Mouse (Mus musculus): ENCODE results near the gene Eif3d. TPM values are rescaled to one million over a fixed set of nuclear protein-coding genes. Genes with fewer than 3 reads are reported as not detected.
"Not testable (repeated sequence)": the region's sequence is repeated elsewhere in the genome, so short reads cannot be mapped to it uniquely, and the experiment has no call there.

The Eif3d gene
- polyA plus RNA-seq (2016; fragmentation: Nextera tagmentation; extraction: Ambion mirVana): 194 and 202 TPM in 2 replicates

GRCm38 (mm10) chr15:77970470-77971292 lies at the start of gene Eif3d:
Gene Eif3d (minus strand): TSS chr15:77970813.
- Histone ChIP-seq H3K27ac (peak within 1 kb of the TSS; percentile 98), H3K36me3 (peaks cover 31% of the 10 kb centered on the region), H3K4me3 (peak within 1 kb of the TSS; percentile 96), H3K9me3 (replicated peaks) (no peaks in the 10 kb centered on the region), H3K4me2 (replicated peaks) (peak within 1 kb of the TSS; percentile 96), H3K4me1 (peaks cover 20% of the 10 kb centered on the region), H3K9ac (peak within 1 kb of the TSS; percentile 97), H3K27me3 (peaks cover 3% of the 10 kb centered on the region; the same call in 1 of the 2 replicates)
- WGBS: under 1% methylated on average over 72 of the region's 72 CpGs
- peak; percentile 89 for ATAC-seq (ENCODE audit: low FRiP score)

- Histone ChIP-seq H3K9me3 (replicated peaks) (no peaks in the 10 kb centered on the region), H3K4me1 (no peaks in the 10 kb centered on the region), H3K4me2 (replicated peaks) (no peak overlapping the region), H3K36me3 (no peaks in the 10 kb centered on the region), H3K9ac (no peak overlapping the region), H3K4me3 (no peak overlapping the region), H3K27me3 (no peaks in the 10 kb centered on the region), H3K27ac (no peak overlapping the region)
- ATAC-seq (ENCODE audit: low FRiP score): no peak
- WGBS: 89% methylated on average over 1 of the region's 1 CpGs
Measured at GRCm38 (mm10) chr15:78014046-78014445, 43.4 kb upstream of the Eif3d start.

- H3K9ac ChIP-seq; H3K9me3 ChIP-seq (replicated peaks); ATAC-seq (ENCODE audit: low FRiP score); H3K4me2 ChIP-seq (replicated peaks); H3K4me3 ChIP-seq; H3K27ac ChIP-seq; H3K36me3 ChIP-seq; H3K27me3 ChIP-seq: not testable (repeated sequence)
- WGBS: 93% methylated on average over 8 of the region's 8 CpGs
- H3K4me1 ChIP-seq: peaks cover 16% of the 10 kb centered on the region
Measured at GRCm38 (mm10) chr15:78008206-78008605, 37.6 kb upstream of the Eif3d start.

GRCm38 (mm10) chr15:78003929-78004328 lies 33.3 kb upstream of the Eif3d start:
- Histone ChIP-seq H3K4me1 (peaks cover 16% of the 10 kb centered on the region), H3K27me3 (no peaks in the 10 kb centered on the region; the same call in 1 of the 2 replicates), H3K36me3 (no peaks in the 10 kb centered on the region), H3K4me2 (replicated peaks) (no peak overlapping the region), H3K9ac (no peak overlapping the region), H3K27ac (no peak overlapping the region), H3K4me3 (no peak overlapping the region), H3K9me3 (replicated peaks) (no peaks in the 10 kb centered on the region)
- ATAC-seq (ENCODE audit: low FRiP score): no peak
- WGBS: 59% methylated on average over 9 of the region's 9 CpGs

- no peak overlapping the region for H3K9ac ChIP-seq
- peaks cover 14% of the 10 kb centered on the region; the same call in 1 of the 2 replicates for H3K4me1 ChIP-seq
- no peaks in the 10 kb centered on the region for H3K9me3 ChIP-seq (replicated peaks)
- no peak overlapping the region for H3K4me3 ChIP-seq
- H3K4me2 ChIP-seq (replicated peaks): no peak overlapping the region
- ATAC-seq (ENCODE audit: low FRiP score): no peak
- H3K27ac ChIP-seq: no peak overlapping the region
- H3K36me3 ChIP-seq: no peaks in the 10 kb centered on the region
- H3K27me3 ChIP-seq: no peaks in the 10 kb centered on the region; the same call in 1 of the 2 replicates
- WGBS: 16% methylated on average over 5 of the region's 5 CpGs
Measured at GRCm38 (mm10) chr15:78001400-78001799, 30.8 kb upstream of the Eif3d start.

- no peak for ATAC-seq (ENCODE audit: low FRiP score)
- Histone ChIP-seq H3K9me3 (replicated peaks) (no peaks in the 10 kb centered on the region), H3K36me3 (no peaks in the 10 kb centered on the region), H3K27me3 (peaks cover 5% of the 10 kb centered on the region; the same call in 1 of the 2 replicates), H3K4me2 (replicated peaks) (no peak overlapping the region), H3K27ac (no peak overlapping the region), H3K4me3 (no peak overlapping the region), H3K4me1 (peaks cover 11% of the 10 kb centered on the region; the same call in 1 of the 2 replicates), H3K9ac (no peak overlapping the region)
- WGBS: 80% methylated on average over 5 of the region's 5 CpGs
Measured at GRCm38 (mm10) chr15:77988541-77988940, 17.9 kb upstream of the Eif3d start.

- Histone ChIP-seq H3K4me3 (no peak overlapping the region), H3K27me3 (peaks cover 22% of the 10 kb centered on the region), H3K36me3 (no peaks in the 10 kb centered on the region), H3K27ac (no peak overlapping the region), H3K4me1 (no peaks in the 10 kb centered on the region; the same call in 1 of the 2 replicates), H3K9ac (no peak overlapping the region), H3K4me2 (replicated peaks) (no peak overlapping the region), H3K9me3 (replicated peaks) (no peaks in the 10 kb centered on the region)
- no peak for ATAC-seq (ENCODE audit: low FRiP score)
- 49% methylated on average over 3 of the region's 3 CpGs for WGBS
Measured at GRCm38 (mm10) chr15:77983391-77983790, 12.8 kb upstream of the Eif3d start.

GRCm38 (mm10) chr15:77982195-77982939 lies 11.8 kb upstream of the Eif3d start:
- ATAC-seq (ENCODE audit: low FRiP score): peak; percentile 60
- Histone ChIP-seq H3K4me3 (no peak overlapping the region), H3K36me3 (no peaks in the 10 kb centered on the region), H3K4me1 (no peaks in the 10 kb centered on the region; the same call in 1 of the 2 replicates), H3K27ac (no peak overlapping the region), H3K4me2 (replicated peaks) (no peak overlapping the region), H3K9ac (no peak overlapping the region), H3K27me3 (peaks cover 22% of the 10 kb centered on the region), H3K9me3 (replicated peaks) (no peaks in the 10 kb centered on the region)
- WGBS: 26% methylated on average over 18 of the region's 18 CpGs

- Histone ChIP-seq H3K27ac (no peak overlapping the region), H3K9ac (no peak overlapping the region), H3K36me3 (no peaks in the 10 kb centered on the region), H3K9me3 (replicated peaks) (no peaks in the 10 kb centered on the region), H3K4me1 (no peaks in the 10 kb centered on the region; the same call in 1 of the 2 replicates), H3K27me3 (peaks cover 22% of the 10 kb centered on the region), H3K4me3 (no peak overlapping the region), H3K4me2 (replicated peaks) (no peak overlapping the region)
- 69% methylated on average over 5 of the region's 5 CpGs for WGBS
- ATAC-seq (ENCODE audit: low FRiP score): no peak
Measured at GRCm38 (mm10) chr15:77981181-77981680, 10.6 kb upstream of the Eif3d start.

- Histone ChIP-seq H3K4me3 (no peak overlapping the region), H3K4me2 (replicated peaks) (no peak overlapping the region)
Measured at GRCm38 (mm10) chr15:77979427-77979865, 8.8 kb upstream of the Eif3d start.

GRCm38 (mm10) chr15:77977663-77978062 lies 7.0 kb upstream of the Eif3d start:
- H3K36me3 ChIP-seq: no peaks in the 10 kb centered on the region
- H3K4me2 ChIP-seq (replicated peaks): no peak overlapping the region
- H3K27me3 ChIP-seq: peaks cover 20% of the 10 kb centered on the region
- no peaks in the 10 kb centered on the region; the same call in 1 of the 2 replicates for H3K4me1 ChIP-seq
- H3K4me3 ChIP-seq: no peak overlapping the region
- H3K27ac ChIP-seq: no peak overlapping the region
- no peak for ATAC-seq (ENCODE audit: low FRiP score)
- H3K9ac ChIP-seq: no peak overlapping the region
- 67% methylated on average over 3 of the region's 3 CpGs for WGBS
- H3K9me3 ChIP-seq (replicated peaks): no peaks in the 10 kb centered on the region

More at GRCm38 (mm10) chr15:77979427-77979865, 8.8 kb upstream of the Eif3d start:
- no peaks in the 10 kb centered on the region; the same call in 1 of the 2 replicates for H3K4me1 ChIP-seq
- no peaks in the 10 kb centered on the region for H3K36me3 ChIP-seq
- peaks cover 22% of the 10 kb centered on the region for H3K27me3 ChIP-seq
- no peak overlapping the region for H3K9ac ChIP-seq
- no peak overlapping the region for H3K27ac ChIP-seq
- 92% methylated on average over 10 of the region's 10 CpGs for WGBS
- ATAC-seq (ENCODE audit: low FRiP score): no peak
- H3K9me3 ChIP-seq (replicated peaks): no peaks in the 10 kb centered on the region
